Mouse (Mus musculus): ENCODE results near the gene Tmbim6. TPM values are rescaled to one million over a fixed set of nuclear protein-coding genes. Genes with fewer than 3 reads are reported as not detected.

The Tmbim6 gene
- 369 and 399 TPM in 2 replicates for polyA plus RNA-seq (2012; rRNA removed)

DNA sequence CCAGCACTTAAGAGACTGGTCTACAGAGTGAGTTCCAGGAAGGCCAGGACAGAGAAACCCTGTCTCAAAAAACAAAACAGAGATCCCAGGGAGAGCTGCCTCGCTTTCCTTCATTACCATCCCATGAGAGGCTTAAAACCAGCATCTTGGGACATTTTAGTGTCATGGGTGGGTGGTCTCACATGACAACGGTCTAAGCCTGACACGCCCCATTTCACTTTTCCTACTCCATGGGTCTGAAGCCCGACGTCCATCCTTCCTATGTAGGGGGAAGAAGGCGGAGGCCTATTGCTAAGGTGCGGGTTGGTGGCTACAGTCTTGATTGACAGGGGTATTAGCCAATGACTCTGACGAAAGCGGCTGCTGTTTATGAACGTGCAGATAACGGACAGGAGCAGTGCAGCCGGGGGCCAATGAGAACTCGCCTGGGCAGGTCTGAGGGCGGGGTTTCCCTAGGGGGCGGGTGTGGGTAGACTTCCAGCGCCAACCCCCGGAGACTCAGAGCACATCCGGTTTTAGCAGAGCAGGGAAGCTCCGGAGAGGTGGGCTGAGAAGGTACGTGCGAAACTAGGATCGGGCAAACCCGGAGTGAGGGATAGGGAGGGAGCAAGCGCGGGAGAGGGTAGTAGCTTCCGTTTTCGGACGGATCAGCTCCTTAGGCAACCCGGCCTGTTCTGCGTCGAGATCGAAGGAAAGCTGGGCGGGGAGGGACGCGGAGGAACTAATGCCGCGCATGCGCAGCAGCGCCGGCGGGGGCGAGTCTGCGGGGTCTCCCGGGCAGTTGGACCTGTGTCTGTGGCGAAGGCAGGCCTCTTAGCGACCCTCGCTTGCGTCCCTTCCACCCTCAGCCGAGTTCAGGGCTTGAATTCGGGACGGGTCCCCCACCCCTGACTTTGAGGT, at the start of gene Tmbim6:
Tmbim6 (plus strand) TSS at position 397 of the 900 bp plus-strand sequence.
- Histone ChIP-seq H3K4me3 (ENCODE audit: insufficient read depth, low read length) (peak within 1 kb of the TSS; percentile 81), H3K4me1 (ENCODE audit: control insufficient read depth, insufficient read depth, low read length) (peaks cover 6% of the 10 kb centered on the region; the same call in 1 of the 2 replicates), H3K27ac (ENCODE audit: insufficient read depth, low read length) (peak within 1 kb of the TSS; percentile 71)
- no peak for TF ChIP-seq CTCF (IDR thresholded peaks at IDR 0.05; ENCODE audit: extremely low read depth, insufficient read depth, low read length)
- TF ChIP-seq POLR2A (IDR thresholded peaks at IDR 0.05; ENCODE audit: extremely low read depth, insufficient read depth, low read length) = peak; percentile 94

DNA sequence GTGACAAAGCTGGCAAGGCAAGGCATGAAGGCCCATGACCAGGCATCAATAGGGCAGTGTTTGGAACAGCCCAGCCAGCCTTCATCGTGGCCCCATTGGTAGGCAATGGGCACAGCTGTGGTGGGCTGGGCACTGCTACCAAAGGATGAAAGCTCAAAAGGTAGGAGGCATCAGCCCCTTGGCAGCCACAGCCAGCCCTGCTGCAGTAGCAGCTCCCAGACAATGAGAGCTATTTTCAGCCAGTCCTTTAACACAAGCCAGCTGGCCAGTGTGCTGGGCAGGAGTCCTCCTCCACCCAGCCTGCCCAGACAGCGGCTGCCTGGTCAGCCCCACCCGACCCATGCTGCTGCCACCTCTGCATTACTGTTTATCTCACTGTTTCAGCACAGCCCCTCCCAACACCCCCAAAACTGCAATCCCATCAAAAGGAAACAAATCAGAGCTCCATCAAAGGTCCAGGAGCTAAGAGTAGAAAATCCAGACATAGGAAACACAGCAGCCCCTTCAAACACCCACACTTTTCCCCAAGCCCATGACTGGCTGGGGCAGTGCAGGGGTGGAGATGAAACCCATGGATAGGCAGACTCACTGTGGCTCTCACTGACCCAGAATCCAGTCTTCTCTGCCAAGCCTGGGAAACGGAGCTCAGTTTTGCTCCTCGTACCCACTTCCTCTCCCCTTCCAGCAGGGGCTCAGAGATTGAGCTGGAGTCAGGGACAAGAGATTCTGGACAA, 49.1 kb upstream of the Tmbim6 start:
- no peak overlapping the region for H3K4me3 ChIP-seq (ENCODE audit: insufficient read depth, low read length)
- peak overlapping the region; percentile 26 for H3K27ac ChIP-seq (ENCODE audit: insufficient read depth, low read length)
- TF ChIP-seq POLR2A (IDR thresholded peaks at IDR 0.05; ENCODE audit: extremely low read depth, insufficient read depth, low read length) (no peak), CTCF (IDR thresholded peaks at IDR 0.05; ENCODE audit: extremely low read depth, insufficient read depth, low read length) (no peak)

DNA sequence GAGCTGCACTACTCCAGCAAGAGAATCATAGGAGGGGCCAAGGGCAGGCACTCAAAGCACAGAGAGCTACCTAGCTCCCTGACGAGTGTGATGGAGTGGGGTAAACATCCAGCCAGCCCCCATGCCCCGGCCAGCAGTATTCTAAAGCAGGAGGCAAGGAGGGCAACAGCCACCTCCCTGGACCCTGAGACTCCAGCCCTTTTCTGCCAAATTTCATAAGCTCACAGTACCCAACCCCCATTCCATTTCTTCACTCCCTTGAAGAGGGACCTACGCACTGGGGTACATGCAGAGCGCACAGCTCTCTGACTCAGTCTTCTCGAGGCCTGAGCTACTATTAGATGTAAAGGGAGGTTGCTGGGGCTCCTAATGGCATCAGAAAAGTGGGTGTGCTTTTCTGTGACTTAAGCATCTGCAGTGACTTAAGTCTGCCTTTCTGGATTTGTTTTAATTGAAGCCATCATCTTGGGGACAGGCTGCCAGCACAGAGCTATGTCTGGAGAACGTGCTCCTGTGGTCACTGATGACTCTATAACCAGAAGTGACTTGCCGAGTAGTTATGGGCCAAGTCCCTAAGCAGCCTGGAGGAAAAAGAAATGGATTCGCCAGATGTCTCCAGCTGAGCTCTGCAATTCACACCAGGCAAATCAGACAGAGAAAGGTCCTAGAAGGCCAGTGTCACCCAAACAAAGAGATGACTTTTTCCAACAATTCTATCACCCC, 48.4 kb upstream of the Tmbim6 start:
- no peak overlapping the region for H3K4me3 ChIP-seq (ENCODE audit: insufficient read depth, low read length)
- H3K27ac ChIP-seq (ENCODE audit: insufficient read depth, low read length) = 0 out of 2 replicates have a peak overlapping the region, but pooled peaks have one; percentile 5
- TF ChIP-seq POLR2A (IDR thresholded peaks at IDR 0.05; ENCODE audit: extremely low read depth, insufficient read depth, low read length) = no peak
- no peak for TF ChIP-seq CTCF (IDR thresholded peaks at IDR 0.05; ENCODE audit: extremely low read depth, insufficient read depth, low read length)
- H3K4me1 ChIP-seq (ENCODE audit: control insufficient read depth, insufficient read depth, low read length) = peaks cover 10% of the 10 kb centered on the region

More for the DNA sequence above, 49.1 kb upstream of the Tmbim6 start:
- peaks cover 10% of the 10 kb centered on the region for H3K4me1 ChIP-seq (ENCODE audit: control insufficient read depth, insufficient read depth, low read length)

DNA sequence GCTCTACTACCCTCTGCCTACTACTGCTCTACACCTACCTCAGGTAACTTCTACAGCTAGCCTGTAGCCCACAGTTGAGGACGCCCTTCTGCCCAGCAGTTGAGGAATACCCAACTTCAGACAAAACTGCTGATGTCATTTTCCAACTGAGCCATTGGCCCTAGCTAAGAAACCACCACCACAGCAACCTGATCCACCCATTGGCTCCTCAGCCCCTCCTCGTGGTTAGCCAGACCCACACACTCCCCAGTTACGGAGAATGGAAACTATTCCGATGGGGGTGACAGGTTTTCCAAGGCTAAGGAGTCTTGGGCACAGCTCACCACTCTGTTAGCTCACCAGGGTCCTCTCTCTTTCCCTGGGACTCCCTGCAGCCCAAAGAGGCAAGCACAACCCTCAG, 47.7 kb upstream of the Tmbim6 start:
- TF ChIP-seq CTCF (IDR thresholded peaks at IDR 0.05; ENCODE audit: extremely low read depth, insufficient read depth, low read length) (no peak), POLR2A (IDR thresholded peaks at IDR 0.05; ENCODE audit: extremely low read depth, insufficient read depth, low read length) (no peak)

DNA sequence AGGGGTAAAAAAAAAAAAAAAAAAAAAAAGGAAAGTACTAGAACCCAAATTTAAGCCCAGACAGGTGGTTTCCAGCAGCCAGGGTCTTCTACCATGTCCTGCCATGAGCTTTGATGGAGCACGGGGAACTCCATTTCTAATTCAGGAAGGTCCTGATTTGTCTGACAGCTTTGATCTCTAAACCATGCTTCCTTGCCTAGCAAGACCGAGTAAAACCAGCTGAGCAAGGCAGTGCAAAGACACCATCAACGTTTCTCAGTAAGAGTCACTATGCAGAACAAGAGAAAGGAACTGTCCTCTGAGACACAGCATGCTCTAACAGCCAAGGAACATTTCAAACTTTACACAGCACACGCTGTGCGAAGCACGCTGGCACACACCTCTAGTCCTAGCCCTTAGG, 41.1 kb upstream of the Tmbim6 start:
- no peak overlapping the region for H3K27ac ChIP-seq (ENCODE audit: insufficient read depth, low read length)
- H3K4me1 ChIP-seq (ENCODE audit: control insufficient read depth, insufficient read depth, low read length) = no peaks in the 10 kb centered on the region
- H3K4me3 ChIP-seq (ENCODE audit: insufficient read depth, low read length) = no peak overlapping the region
- no peak for TF ChIP-seq CTCF (IDR thresholded peaks at IDR 0.05; ENCODE audit: extremely low read depth, insufficient read depth, low read length)
- no peak for TF ChIP-seq POLR2A (IDR thresholded peaks at IDR 0.05; ENCODE audit: extremely low read depth, insufficient read depth, low read length)

More for the DNA sequence above, 47.7 kb upstream of the Tmbim6 start:
- Histone ChIP-seq H3K4me3 (ENCODE audit: insufficient read depth, low read length) (no peak overlapping the region), H3K27ac (ENCODE audit: insufficient read depth, low read length) (no peak overlapping the region), H3K4me1 (ENCODE audit: control insufficient read depth, insufficient read depth, low read length) (peaks cover 10% of the 10 kb centered on the region)

DNA sequence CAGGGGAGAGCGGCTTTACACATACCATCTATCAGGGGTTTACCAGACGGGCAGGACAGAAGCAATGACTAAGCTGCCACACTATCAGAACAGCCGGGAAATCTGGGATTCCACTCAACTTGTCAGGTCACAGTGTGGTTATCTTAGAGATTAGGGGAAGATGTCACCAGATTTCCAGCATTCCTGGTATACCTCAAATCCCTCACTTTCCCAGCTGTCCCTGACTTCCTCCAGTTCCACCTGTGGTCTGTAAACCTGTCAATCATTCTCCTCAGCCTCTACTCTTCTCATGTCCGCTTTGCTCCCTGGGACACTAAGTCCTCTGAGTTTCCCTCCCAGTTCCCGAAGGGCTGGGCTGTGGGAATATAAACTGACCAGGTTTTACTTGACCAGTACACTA, 40.4 kb upstream of the Tmbim6 start:
- Histone ChIP-seq H3K27ac (ENCODE audit: insufficient read depth, low read length) (no peak overlapping the region), H3K4me1 (ENCODE audit: control insufficient read depth, insufficient read depth, low read length) (no peaks in the 10 kb centered on the region), H3K4me3 (ENCODE audit: insufficient read depth, low read length) (no peak overlapping the region)
- no peak for TF ChIP-seq POLR2A (IDR thresholded peaks at IDR 0.05; ENCODE audit: extremely low read depth, insufficient read depth, low read length)
- no peak for TF ChIP-seq CTCF (IDR thresholded peaks at IDR 0.05; ENCODE audit: extremely low read depth, insufficient read depth, low read length)

DNA sequence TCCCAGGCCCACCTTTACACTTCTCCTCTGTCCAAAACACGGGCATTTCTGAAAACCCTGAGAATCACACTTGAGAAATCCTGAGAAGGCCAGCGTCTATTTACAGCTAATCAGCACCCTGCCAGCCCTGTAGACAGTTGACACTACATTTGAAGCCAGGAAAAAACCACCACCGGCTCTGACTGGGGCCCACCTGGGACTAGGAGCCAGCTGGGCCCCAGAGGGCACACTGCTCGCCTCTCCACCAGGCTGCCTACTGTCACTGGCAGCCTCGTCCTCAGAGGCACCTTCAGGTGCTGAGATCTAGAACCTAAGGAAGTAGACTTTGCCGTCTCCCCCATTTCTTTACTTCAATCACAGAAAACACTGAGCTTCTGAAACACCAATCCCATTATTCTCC, 37.0 kb upstream of the Tmbim6 start:
- Histone ChIP-seq H3K27ac (ENCODE audit: insufficient read depth, low read length) (no peak overlapping the region), H3K4me3 (ENCODE audit: insufficient read depth, low read length) (no peak overlapping the region), H3K4me1 (ENCODE audit: control insufficient read depth, insufficient read depth, low read length) (no peaks in the 10 kb centered on the region)
- no peak for TF ChIP-seq CTCF (IDR thresholded peaks at IDR 0.05; ENCODE audit: extremely low read depth, insufficient read depth, low read length)
- no peak for TF ChIP-seq POLR2A (IDR thresholded peaks at IDR 0.05; ENCODE audit: extremely low read depth, insufficient read depth, low read length)

DNA sequence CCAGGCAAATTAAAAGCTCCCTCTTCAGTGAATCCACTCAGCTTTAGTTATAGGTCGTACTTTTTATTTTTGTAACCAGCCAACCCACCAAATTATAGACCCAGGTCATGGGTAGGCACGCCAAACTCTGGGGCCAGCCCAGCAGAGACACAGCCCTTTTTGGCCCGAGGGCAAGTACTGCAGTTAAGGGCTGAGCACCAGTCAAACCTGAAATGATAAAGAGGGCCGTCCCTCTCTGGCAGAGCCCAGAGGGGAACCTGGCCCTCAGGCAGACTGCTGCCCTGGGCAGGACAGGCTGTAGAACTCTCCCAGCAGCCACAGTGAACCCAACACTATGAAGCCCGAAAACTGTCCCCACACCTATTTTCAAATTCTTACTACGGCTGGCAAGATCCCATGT, 36.2 kb upstream of the Tmbim6 start:
- TF ChIP-seq POLR2A (IDR thresholded peaks at IDR 0.05; ENCODE audit: extremely low read depth, insufficient read depth, low read length) = no peak
- TF ChIP-seq CTCF (IDR thresholded peaks at IDR 0.05; ENCODE audit: extremely low read depth, insufficient read depth, low read length) = no peak
- Histone ChIP-seq H3K4me1 (ENCODE audit: control insufficient read depth, insufficient read depth, low read length) (no peaks in the 10 kb centered on the region), H3K27ac (ENCODE audit: insufficient read depth, low read length) (no peak overlapping the region), H3K4me3 (ENCODE audit: insufficient read depth, low read length) (no peak overlapping the region)

DNA sequence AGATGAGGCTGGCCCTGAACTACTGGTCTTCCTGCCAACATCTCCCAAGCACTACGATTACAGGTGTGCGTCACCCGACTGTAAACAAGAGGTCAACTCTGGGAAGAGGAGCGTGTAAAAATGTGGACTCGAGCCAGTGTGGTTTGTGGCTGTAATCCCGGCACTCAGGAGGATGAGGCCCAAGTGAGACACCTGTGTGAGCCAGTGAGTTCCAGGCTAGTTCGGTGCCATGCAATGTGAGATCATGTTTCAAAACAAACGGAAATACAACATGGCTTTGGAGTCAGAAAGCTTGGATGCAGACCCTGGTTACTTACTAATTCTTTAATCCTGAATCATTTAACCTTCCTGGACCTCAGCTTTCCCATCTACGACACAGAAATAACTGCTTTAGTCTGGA, 33.7 kb upstream of the Tmbim6 start:
- Histone ChIP-seq H3K4me1 (ENCODE audit: control insufficient read depth, insufficient read depth, low read length) (no peaks in the 10 kb centered on the region), H3K27ac (ENCODE audit: insufficient read depth, low read length) (no peak overlapping the region), H3K4me3 (ENCODE audit: insufficient read depth, low read length) (no peak overlapping the region)
- no peak for TF ChIP-seq POLR2A (IDR thresholded peaks at IDR 0.05; ENCODE audit: extremely low read depth, insufficient read depth, low read length)
- TF ChIP-seq CTCF (IDR thresholded peaks at IDR 0.05; ENCODE audit: extremely low read depth, insufficient read depth, low read length) = no peak
